Mouse (Mus musculus) ZHBTc4 (cell line): ENCODE measurements around the gene Cst3.

Experiments
- DNase-seq: peaks from one replicate; pipeline ENCODE4 v3.0.0-alpha.2; 2011; ENCODE audit warnings: low read depth, low spot score

The Cst3 gene

DNA sequence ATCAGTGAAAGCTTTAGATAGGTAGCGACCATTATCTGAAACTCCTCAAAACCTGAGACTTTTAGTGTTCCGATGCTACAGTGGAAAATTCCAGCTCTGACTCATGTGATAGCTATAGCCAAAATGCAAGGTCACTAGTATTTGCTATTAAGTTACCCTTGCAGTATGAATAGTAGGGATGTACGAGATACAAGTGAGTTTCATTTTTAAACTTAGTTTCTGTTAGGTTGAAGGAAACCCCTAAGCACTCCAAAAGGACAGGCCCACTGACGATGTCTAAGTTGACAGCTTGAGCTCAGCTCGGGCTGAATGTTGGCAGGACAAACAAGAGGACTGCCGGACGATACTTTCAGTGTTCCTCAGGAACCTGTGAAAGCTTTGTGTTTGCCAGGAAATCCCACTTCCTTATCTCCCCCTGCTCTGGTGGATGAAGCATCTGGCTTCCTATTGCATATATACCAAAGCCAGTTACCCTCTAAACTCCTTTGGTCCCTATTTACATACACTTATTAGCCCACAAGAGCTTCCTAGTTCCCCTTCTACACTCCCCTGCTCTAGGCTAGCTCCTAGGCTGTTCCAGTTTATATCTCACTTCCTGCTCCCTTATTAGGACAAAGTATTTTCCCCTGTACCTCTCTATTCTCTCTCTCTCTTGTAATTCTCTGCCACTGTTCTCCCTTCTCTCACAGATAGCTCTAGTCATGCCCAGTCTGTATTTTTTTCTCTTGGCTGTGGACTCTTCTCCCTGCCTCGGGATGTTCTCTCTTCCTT is 18.7 kb downstream of the Cst3 start:
- DNase-seq: no peak

- peak; percentile 86 for DNase-seq
Measured at GRCm38 (mm10) chr2:148851116-148851906, 24.2 kb downstream of the Cst3 start.

GRCm38 (mm10) chr2:148839224-148839623 is 36.3 kb downstream of the Cst3 start:
- no peak for DNase-seq

- no peak for DNase-seq
Measured at GRCm38 (mm10) chr2:148838075-148838777, 37.3 kb downstream of the Cst3 start.

GRCm38 (mm10) chr2:148834912-148835311 is 40.6 kb downstream of the Cst3 start, which contains the start of gene Cst9:
Cst9 (plus strand) TSS chr2:148835147.
- DNase-seq: no peak

GRCm38 (mm10) chr2:148825986-148826385 is 49.5 kb downstream of the Cst3 start:
- DNase-seq: peak; percentile 64
